Mouse (Mus musculus) MEL (cell line): ENCODE results near the gene Olfr685. TPM values are rescaled to one million over a fixed set of nuclear protein-coding genes. Genes with fewer than 3 reads are reported as not detected.

Experiments used
- DNase-seq: peaks from one replicate; pipeline ENCODE4 v3.0.0; 2011; ENCODE audit warnings: low read depth, low spot score
- H3K27ac ChIP-seq: 2 replicates; pipeline ENCODE4 v1.5.1; 2012; ENCODE audit warnings: low read depth, mild to moderate bottlenecking, control low read depth, low read length, moderate library complexity; ENCODE audit not compliant: control insufficient read depth
- H3K27me3 ChIP-seq, 2 experiments: fragments of 150-350 bp in 1 of 2; sonication (generic) in 1 of 2; 2 replicates each; pipeline ENCODE4 v1.6.1; 2012; ENCODE audit warnings: low read length in 2 of 2, mild to moderate bottlenecking in 2 of 2, improper control_type of control experiment in 1 of 2, moderate library complexity in 1 of 2; ENCODE audit not compliant: insufficient read depth in 2 of 2, control insufficient read depth in 1 of 2
- H3K36me3 ChIP-seq, 2 experiments: 2 replicates each; pipeline ENCODE4 v1.6.1; 2012 to 2014; ENCODE audit warnings: low read length in 2 of 2, improper control_type of control experiment in 1 of 2, inconsistent platforms in 1 of 2, mild to moderate bottlenecking in 1 of 2; ENCODE audit not compliant: insufficient read depth in 2 of 2, control insufficient read depth in 1 of 2
- H3K4me1 ChIP-seq, 2 experiments: fragments of 150-350 bp in 1 of 2; sonication (generic) in 1 of 2; 2 replicates each; pipeline ENCODE4 v1.6.1; 2012; ENCODE audit warnings: low read length in 2 of 2, improper control_type of control experiment in 1 of 2, mild to moderate bottlenecking in 1 of 2; ENCODE audit not compliant: insufficient read depth in 2 of 2, control insufficient read depth in 1 of 2
- H3K4me3 ChIP-seq, 2 experiments: fragments of 150-350 bp in 1 of 2; sonication (generic) in 1 of 2; 2 replicates each; pipeline ENCODE4 v1.5.1; 2012; ENCODE audit warnings: low read depth in 2 of 2, low read length in 2 of 2, mild to moderate bottlenecking in 2 of 2, moderate library complexity in 2 of 2, control low read depth in 1 of 2, improper control_type of control experiment in 1 of 2; ENCODE audit not compliant: control insufficient read depth in 1 of 2, insufficient read depth in 1 of 2
- H3K79me2 ChIP-seq: 2 replicates; pipeline ENCODE4 v1.6.1; 2012; ENCODE audit warnings: mild to moderate bottlenecking, low read length, moderate library complexity; ENCODE audit not compliant: control insufficient read depth, poor library complexity, insufficient read depth
- H3K9ac ChIP-seq: 2 replicates; pipeline ENCODE4 v1.6.1; 2012; ENCODE audit warnings: low read depth, mild to moderate bottlenecking, control low read depth, low read length, moderate library complexity; ENCODE audit not compliant: control insufficient read depth, poor library complexity, severe bottlenecking
- H3K9me3 ChIP-seq: fragments of 150-350 bp; sonication (generic); replicated peaks from 2 replicates; pipeline ENCODE4 v1.6.1; 2012; ENCODE audit warnings: mild to moderate bottlenecking, low read length, improper control_type of control experiment, moderate library complexity; ENCODE audit not compliant: insufficient read depth
- BHLHE40 ChIP-seq: IDR thresholded peaks from 2 replicates; pipeline ENCODE4 v1.6.1; 2012; ENCODE audit warnings: low read depth, mild to moderate bottlenecking, inconsistent platforms, low read length, improper control_type of control experiment, borderline replicate concordance
- CHD1 ChIP-seq: IDR thresholded peaks from 2 replicates; pipeline ENCODE4 v1.6.1; 2012; ENCODE audit warnings: low read depth, mild to moderate bottlenecking, inconsistent platforms, low read length, improper control_type of control experiment
- CTCF ChIP-seq, 3 experiments: IDR thresholded peaks in 2 of 3; conservative IDR thresholded peaks in 1 of 3; 2 replicates each; pipeline ENCODE4 v1.5.1; 2011 to 2012; ENCODE audit warnings: low read length in 3 of 3, low read depth in 2 of 3, mild to moderate bottlenecking in 2 of 3, improper control_type of control experiment in 1 of 3, inconsistent platforms in 1 of 3, mixed read lengths in 1 of 3, moderate library complexity in 1 of 3; ENCODE audit not compliant: control insufficient read depth in 1 of 3, insufficient read depth in 1 of 3, poor library complexity in 1 of 3, severe bottlenecking in 1 of 3
- E2F4 ChIP-seq: IDR thresholded peaks from 2 replicates; pipeline ENCODE4 v1.6.1; 2011; ENCODE audit warnings: low read depth, low read length, improper control_type of control experiment, borderline replicate concordance
- ELF1 ChIP-seq: IDR thresholded peaks from 2 replicates; pipeline ENCODE4 v1.6.1; 2014; ENCODE audit warnings: low read depth, mild to moderate bottlenecking, inconsistent platforms, low read length, improper control_type of control experiment, moderate library complexity
- EP300 ChIP-seq, 2 experiments: IDR thresholded peaks; 2 replicates each; pipeline ENCODE4 v1.6.1; 2011; ENCODE audit warnings: improper control_type of control experiment in 2 of 2, low read length in 2 of 2, low read depth in 1 of 2, mild to moderate bottlenecking in 1 of 2
- ETS1 ChIP-seq: IDR thresholded peaks from 2 replicates; pipeline ENCODE4 v1.6.1; 2012; ENCODE audit warnings: low read depth, mild to moderate bottlenecking, inconsistent platforms, low read length, improper control_type of control experiment, moderate library complexity
- KAT2A ChIP-seq: conservative IDR thresholded peaks from 2 replicates; pipeline ENCODE4 v1.6.1; 2012; ENCODE audit warnings: low read depth, low read length, improper control_type of control experiment, inconsistent platforms
- MAFK ChIP-seq: IDR thresholded peaks from 2 replicates; pipeline ENCODE4 v1.6.1; 2011; ENCODE audit warnings: low read depth, mild to moderate bottlenecking, low read length, improper control_type of control experiment, borderline replicate concordance
- MAX ChIP-seq: IDR thresholded peaks from 2 replicates; pipeline ENCODE4 v1.6.1; 2011; ENCODE audit warnings: low read length, improper control_type of control experiment
- MXI1 ChIP-seq: IDR thresholded peaks from 2 replicates; pipeline ENCODE4 v1.6.1; 2011; ENCODE audit warnings: mild to moderate bottlenecking, low read depth, low read length, improper control_type of control experiment
- MYB ChIP-seq: IDR thresholded peaks from 2 replicates; pipeline ENCODE4 v1.6.1; 2011; ENCODE audit warnings: mild to moderate bottlenecking, low read depth, low read length, improper control_type of control experiment
- NRF1 ChIP-seq: IDR thresholded peaks from 2 replicates; pipeline ENCODE4 v1.6.1; 2014; ENCODE audit warnings: low read depth, mild to moderate bottlenecking, inconsistent platforms, low read length, improper control_type of control experiment, moderate library complexity; ENCODE audit not compliant: poor library complexity, insufficient read depth, severe bottlenecking
- POLR2AphosphoS5 ChIP-seq: IDR thresholded peaks from 2 replicates; pipeline ENCODE4 v1.6.1; 2012; ENCODE audit warnings: low read depth, borderline replicate concordance, mild to moderate bottlenecking, inconsistent platforms, low read length, moderate library complexity, mixed read lengths
- RCOR1 ChIP-seq: IDR thresholded peaks from 2 replicates; pipeline ENCODE4 v1.6.1; 2012; ENCODE audit warnings: low read depth, mild to moderate bottlenecking, inconsistent platforms, low read length, improper control_type of control experiment
- SIN3A ChIP-seq: IDR thresholded peaks from 2 replicates; pipeline ENCODE4 v1.6.1; 2012; ENCODE audit warnings: low read length, improper control_type of control experiment, inconsistent platforms
- UBTF ChIP-seq: IDR thresholded peaks from 2 replicates; pipeline ENCODE4 v1.6.1; 2012; ENCODE audit warnings: low read depth, mild to moderate bottlenecking, inconsistent platforms, low read length, improper control_type of control experiment, moderate library complexity, borderline replicate concordance; ENCODE audit not compliant: insufficient read depth
- USF1 ChIP-seq: IDR thresholded peaks from 2 replicates; pipeline ENCODE4 v1.6.1; 2014; ENCODE audit warnings: low read depth, mild to moderate bottlenecking, inconsistent platforms, low read length, improper control_type of control experiment, moderate library complexity
- ZC3H11A ChIP-seq: IDR thresholded peaks from 2 replicates; pipeline ENCODE4 v1.6.1; 2012; ENCODE audit warnings: low read depth, mild to moderate bottlenecking, inconsistent platforms, low read length, improper control_type of control experiment
- ZKSCAN1 ChIP-seq: IDR thresholded peaks from 2 replicates; pipeline ENCODE4 v1.6.1; 2012; ENCODE audit warnings: low read depth, mild to moderate bottlenecking, inconsistent platforms, low read length, improper control_type of control experiment, moderate library complexity
- ZMIZ1 ChIP-seq: IDR thresholded peaks from 2 replicates; pipeline ENCODE4 v1.6.1; 2012; ENCODE audit warnings: low read depth, mild to moderate bottlenecking, inconsistent platforms, low read length, improper control_type of control experiment, moderate library complexity
- ZNF384 ChIP-seq: IDR thresholded peaks from 2 replicates; pipeline ENCODE4 v1.6.1; 2012; ENCODE audit warnings: low read depth, mild to moderate bottlenecking, inconsistent platforms, low read length, improper control_type of control experiment
- polyA plus RNA-seq, 2 experiments: library from polyadenylated mRNA; stranded (reverse) in 1 of 2; unstranded in 1 of 2; fragments of >175 nt in 1 of 2; fragments of >200 nt in 1 of 2; gene quantifications; 2 replicates each; pipeline versions ENCODE4 v1.2.1 to v1.2.4; 2012; ENCODE audit warnings: low replicate concordance in 2 of 2, low read depth in 1 of 2; ENCODE audit not compliant: insufficient read length in 2 of 2, insufficient read depth in 1 of 2, missing spikeins in 1 of 2
- total RNA-seq: library from RNA; depleted of rRNA; stranded (reverse); fragments of 300-350 nt; gene quantifications from 2 replicates; pipeline ENCODE4 v1.2.3, GENCODE M21; 2012

Olfr685 gene
- total and polyA plus RNA-seq, 3 experiments: not detected

DNA sequence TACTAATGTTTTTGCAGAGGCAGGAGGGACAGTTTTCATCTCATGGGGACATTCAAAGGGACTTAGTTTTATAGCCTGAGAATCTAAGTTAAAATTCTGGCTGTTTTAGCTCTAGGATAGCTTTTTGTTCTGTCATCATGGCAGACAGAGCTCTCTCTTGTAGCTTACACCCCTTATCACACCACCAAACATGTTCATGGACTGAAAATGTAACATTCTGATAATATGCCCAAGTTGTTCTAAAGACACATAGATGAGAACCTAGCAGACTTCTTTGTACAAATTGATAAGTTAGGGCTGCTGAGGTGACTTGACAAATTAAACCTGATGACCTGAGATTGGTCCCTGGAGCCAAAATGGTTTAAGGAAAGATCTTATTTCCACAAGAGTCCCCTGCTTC lies 40.9 kb upstream of the Olfr685 start:
- Histone ChIP-seq H3K4me3 (no peak overlapping the region), H3K36me3 (no peaks in the 10 kb centered on the region), H3K27me3 (no peaks in the 10 kb centered on the region), H3K4me1 (no peaks in the 10 kb centered on the region), H3K27ac (no peak overlapping the region), H3K79me2 (no peaks in the 10 kb centered on the region), H3K9ac (no peak overlapping the region), H3K9me3 (no peaks in the 10 kb centered on the region)
- no peak for TF ChIP-seq ELF1
- TF ChIP-seq ZKSCAN1: no peak
- TF ChIP-seq EP300 (IDR thresholded peaks at IDR 0.05; ENCODE audit: low read depth in 1 of 2, low read length in 2 of 2): no peak
- no peak for TF ChIP-seq E2F4
- TF ChIP-seq POLR2AphosphoS5: no peak
- no peak for TF ChIP-seq RCOR1
- no peak for TF ChIP-seq CHD1
- no peak for TF ChIP-seq ZMIZ1
- TF ChIP-seq NRF1: no peak
- no peak for TF ChIP-seq KAT2A
- no peak for TF ChIP-seq ETS1
- TF ChIP-seq MAX: no peak
- DNase-seq: no peak

- no peak for DNase-seq
Measured at GRCm38 (mm10) chr7:105226072-105226471, 40.3 kb upstream of the Olfr685 start.

More at GRCm38 (mm10) chr7:105226072-105226471, 40.3 kb upstream of the Olfr685 start:
- no peaks in the 10 kb centered on the region for H3K79me2 ChIP-seq
- H3K36me3 ChIP-seq: no peaks in the 10 kb centered on the region
- no peaks in the 10 kb centered on the region for H3K9me3 ChIP-seq
- no peaks in the 10 kb centered on the region for H3K27me3 ChIP-seq
- TF ChIP-seq MAFK (no peak), ZC3H11A (no peak), ETS1 (no peak), SIN3A (no peak), BHLHE40 (no peak), CTCF (IDR thresholded peaks at IDR 0.05 in 2 of 3, conservative IDR thresholded peaks at IDR 0.05 in 1 of 3; ENCODE audit: control insufficient read depth in 1 of 3, insufficient read depth in 1 of 3, low read depth in 2 of 3, low read length in 3 of 3, poor library complexity in 1 of 3, severe bottlenecking in 1 of 3) (no peak), USF1 (no peak), MXI1 (no peak), POLR2AphosphoS5 (no peak), MYB (no peak), ZNF384 (no peak), UBTF (no peak), MAX (no peak)
- H3K27ac ChIP-seq: no peak overlapping the region
- H3K4me1 ChIP-seq: no peaks in the 10 kb centered on the region
- H3K4me3 ChIP-seq: no peak overlapping the region
- H3K9ac ChIP-seq: no peak overlapping the region
